Mouse (Mus musculus) spleen, postnatal 36 days (tissue): ENCODE results near the gene Chd5.

Source experiments
- DNase-seq, 2 experiments: peaks; one replicate each; pipeline ENCODE4 v3.0.0; 2022; ENCODE audit warnings: low spot score in 2 of 2, mixed read lengths in 1 of 2

Chd5 gene

DNA sequence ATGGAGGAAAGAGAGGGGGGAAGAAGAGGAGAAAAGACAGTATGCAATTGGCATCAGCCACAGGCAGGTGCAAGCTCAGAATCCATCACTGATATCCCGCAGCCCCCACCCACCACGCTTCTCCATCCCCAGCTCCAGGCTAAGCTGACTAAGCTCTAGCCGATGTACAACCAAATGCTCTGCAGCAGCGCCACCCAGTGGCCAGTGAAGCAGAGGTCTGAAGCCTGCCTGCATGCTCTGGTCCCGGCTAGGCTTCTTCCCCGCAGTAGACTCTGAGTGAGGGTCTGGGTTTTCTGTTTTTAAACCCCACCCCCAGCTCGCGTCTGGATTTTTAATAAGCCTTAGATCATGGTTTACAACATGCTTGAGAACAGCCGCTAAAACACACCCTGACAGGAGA is 96.4 kb downstream of the Chd5 start:
- DNase-seq, result peak; percentile 46 to 59

DNA sequence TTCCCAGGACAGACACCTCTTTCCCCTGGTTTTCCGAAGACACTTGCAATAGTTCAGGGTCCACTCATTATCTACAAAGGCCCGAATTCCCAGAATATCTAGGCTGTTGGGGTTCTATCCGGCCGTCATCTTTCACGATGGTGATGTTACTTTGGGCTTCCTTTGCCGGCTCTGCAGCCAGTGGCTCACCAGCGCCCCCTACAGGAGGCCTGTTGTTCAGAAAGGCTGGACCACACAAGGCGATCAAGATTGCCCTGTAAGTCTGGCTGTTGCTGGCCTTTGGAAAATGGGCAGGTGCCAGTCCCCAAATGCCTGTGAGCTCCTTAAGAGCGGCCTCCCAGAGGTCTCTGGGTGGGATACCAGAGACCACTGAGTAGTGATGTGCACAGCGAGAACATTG is 96.8 kb downstream of the Chd5 start:
- peak in 1 of 2 experiments; percentile 39 for DNase-seq
